Mouse (Mus musculus) neural tube, embryonic 11.5 days (tissue): ENCODE measurements at regions not wholly inside any gene's neighbourhood (a gene's known extent, or its start where the extent isn't known, plus 50 kb on each side); places are given as distances from the start of the nearest gene placed in this dataset.

Experiments used
- ATAC-seq: fragments of 200-750 bp; cut with Nextera tagmentation; 2 replicates; pipeline ENCODE4 v1.8.0; 2017; ENCODE audit warnings: moderate number of reproducible peaks, mild to moderate bottlenecking, moderate TSS enrichment, moderate library complexity; ENCODE audit not compliant: insufficient read depth, low FRiP score, low TSS enrichment
- DNase-seq: peaks from one replicate; pipeline ENCODE4 v3.0.0-alpha.2; 2015; ENCODE audit warnings: low spot score
- H3K27ac ChIP-seq: fragments of 300-500 bp; sonication (generic); 2 replicates; pipeline ENCODE4 v1.5.1; 2014; ENCODE audit warnings: low read depth, mild to moderate bottlenecking, low read length
- H3K27me3 ChIP-seq: fragments of 300-500 bp; sonication (generic); 2 replicates; pipeline ENCODE4 v1.6.1; 2014; ENCODE audit warnings: mild to moderate bottlenecking, low read length, mixed read lengths; ENCODE audit not compliant: control insufficient read depth, insufficient read depth
- H3K36me3 ChIP-seq: fragments of 300-500 bp; sonication (generic); 2 replicates; pipeline ENCODE4 v1.6.1; 2014; ENCODE audit warnings: mild to moderate bottlenecking, low read length, moderate library complexity, mixed read lengths; ENCODE audit not compliant: control insufficient read depth, insufficient read depth
- H3K4me1 ChIP-seq: fragments of 300-500 bp; sonication (generic); 2 replicates; pipeline ENCODE4 v1.6.1; 2014; ENCODE audit warnings: low read length, mixed read lengths; ENCODE audit not compliant: control insufficient read depth, insufficient read depth
- H3K4me2 ChIP-seq: fragments of 300-500 bp; sonication (generic); 2 replicates; pipeline ENCODE4 v1.6.1; 2014; ENCODE audit warnings: low read depth, mild to moderate bottlenecking, moderate library complexity
- H3K4me3 ChIP-seq: fragments of 300-500 bp; sonication (generic); 2 replicates; pipeline ENCODE4 v1.5.1; 2014; ENCODE audit warnings: low read depth, low read length
- H3K9ac ChIP-seq: fragments of 300-500 bp; sonication (generic); 2 replicates; pipeline ENCODE4 v1.6.1; 2014; ENCODE audit warnings: mild to moderate bottlenecking, low read length
- H3K9me3 ChIP-seq: fragments of 300-500 bp; sonication (generic); 2 replicates; pipeline ENCODE4 v1.6.1; 2016; ENCODE audit warnings: low read length; ENCODE audit not compliant: control insufficient read depth
- WGBS: fragments of 180-500 bp; shearing (Covaris S2); extraction: QIAGEN DNeasy Blood & Tissue Kit; methylation state at CpG from one replicate; pipeline ENCODE4 v1.1.7; 2014; 5-methylcytosine and 5-hydroxymethylcytosine counted together

- no peak overlapping the region for H3K9ac ChIP-seq
These were observed 258.4 kb downstream of the Lrriq3 start for GRCm38 (mm10) chr3:155351636-155352035.

GRCm38 (mm10) chr3:155352277-155352802, 259.1 kb downstream of the Lrriq3 start:
- no peak overlapping the region for H3K4me3 ChIP-seq
- no peaks in the 10 kb centered on the region for H3K36me3 ChIP-seq
- ATAC-seq (no peak), DNase-seq (no peak)
- WGBS = 78% methylated on average over 2 of the region's 2 CpGs
- no peak overlapping the region for H3K27ac ChIP-seq
- no peaks in the 10 kb centered on the region for H3K27me3 ChIP-seq
- H3K9ac ChIP-seq = no peak overlapping the region
- H3K4me1 ChIP-seq = no peaks in the 10 kb centered on the region
- no peak overlapping the region for H3K4me2 ChIP-seq
- H3K9me3 ChIP-seq = no peaks in the 10 kb centered on the region

More at GRCm38 (mm10) chr3:155351636-155352035, 258.4 kb downstream of the Lrriq3 start:
- ATAC-seq (no peak), DNase-seq (no peak)
- 80% methylated on average over 2 of the region's 2 CpGs for WGBS
- H3K9me3 ChIP-seq = no peaks in the 10 kb centered on the region
- H3K4me2 ChIP-seq = no peak overlapping the region
- no peak overlapping the region for H3K27ac ChIP-seq
- H3K27me3 ChIP-seq = no peaks in the 10 kb centered on the region
- H3K4me3 ChIP-seq = no peak overlapping the region
- no peaks in the 10 kb centered on the region for H3K36me3 ChIP-seq
- H3K4me1 ChIP-seq = no peaks in the 10 kb centered on the region

DNA sequence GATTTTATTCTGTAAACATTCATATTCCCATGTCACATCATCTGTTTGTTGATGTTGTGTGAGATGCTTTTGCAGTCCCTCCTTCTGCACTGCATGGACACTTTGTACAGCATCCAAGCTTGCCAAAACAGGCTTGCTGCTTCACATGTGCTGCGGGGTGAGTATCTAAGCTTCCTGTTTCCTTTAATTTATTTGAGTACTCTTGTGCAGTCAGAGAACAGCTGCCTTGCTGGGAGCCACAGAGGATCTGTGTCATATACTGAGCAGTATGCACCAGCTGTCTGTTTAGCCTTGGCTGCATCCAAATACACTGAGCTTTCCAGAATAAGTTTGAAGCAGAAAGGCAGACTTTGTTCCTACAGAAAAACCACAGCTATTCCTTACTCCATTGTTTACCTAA, 267.2 kb downstream of the Lrriq3 start:
- Histone ChIP-seq H3K9me3 (no peaks in the 10 kb centered on the region), H3K27ac (no peak overlapping the region), H3K9ac (no peak overlapping the region), H3K4me1 (no peaks in the 10 kb centered on the region), H3K27me3 (no peaks in the 10 kb centered on the region), H3K36me3 (no peaks in the 10 kb centered on the region), H3K4me2 (no peak overlapping the region), H3K4me3 (no peak overlapping the region)
- WGBS = 74% methylated on average over 1 of the region's 1 CpGs
- ATAC-seq (no peak), DNase-seq (no peak)

GRCm38 (mm10) chr3:155370716-155371115, 277.5 kb downstream of the Lrriq3 start:
- ATAC-seq = no peak
- no peaks in the 10 kb centered on the region for H3K9me3 ChIP-seq
- H3K27me3 ChIP-seq = no peaks in the 10 kb centered on the region
- no peak for DNase-seq
- no peaks in the 10 kb centered on the region for H3K4me1 ChIP-seq
- no peak overlapping the region for H3K4me3 ChIP-seq
- no peak overlapping the region for H3K9ac ChIP-seq
- no peak overlapping the region for H3K4me2 ChIP-seq
- H3K36me3 ChIP-seq = no peaks in the 10 kb centered on the region
- no peak overlapping the region for H3K27ac ChIP-seq

DNA sequence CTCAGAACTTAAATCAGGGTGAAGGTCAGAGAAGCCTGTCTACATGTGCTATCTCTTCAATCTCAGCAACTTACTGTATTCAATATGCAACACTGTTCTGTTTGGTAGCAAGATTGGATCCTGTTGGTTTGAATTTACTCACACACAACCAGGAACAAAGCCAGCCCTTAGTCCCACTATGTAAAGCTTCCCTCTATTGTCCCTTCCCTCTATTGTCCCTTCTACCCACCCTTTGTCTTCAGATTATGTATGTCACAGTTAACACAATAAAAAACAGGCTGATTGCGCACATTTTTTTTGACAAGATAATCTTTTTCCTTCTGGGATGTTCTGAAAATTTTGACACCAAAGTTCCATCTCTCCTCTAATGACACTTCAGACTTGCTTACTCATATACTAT, 280.4 kb downstream of the Lrriq3 start:
- ATAC-seq (no peak), DNase-seq (no peak)
- no peaks in the 10 kb centered on the region for H3K36me3 ChIP-seq
- no peak overlapping the region for H3K27ac ChIP-seq
- H3K9me3 ChIP-seq = no peaks in the 10 kb centered on the region
- 79% methylated on average over 1 of the region's 1 CpGs for WGBS
- no peak overlapping the region for H3K4me3 ChIP-seq
- H3K9ac ChIP-seq = no peak overlapping the region
- H3K4me1 ChIP-seq = no peaks in the 10 kb centered on the region
- H3K4me2 ChIP-seq = no peak overlapping the region
- no peaks in the 10 kb centered on the region for H3K27me3 ChIP-seq

DNA sequence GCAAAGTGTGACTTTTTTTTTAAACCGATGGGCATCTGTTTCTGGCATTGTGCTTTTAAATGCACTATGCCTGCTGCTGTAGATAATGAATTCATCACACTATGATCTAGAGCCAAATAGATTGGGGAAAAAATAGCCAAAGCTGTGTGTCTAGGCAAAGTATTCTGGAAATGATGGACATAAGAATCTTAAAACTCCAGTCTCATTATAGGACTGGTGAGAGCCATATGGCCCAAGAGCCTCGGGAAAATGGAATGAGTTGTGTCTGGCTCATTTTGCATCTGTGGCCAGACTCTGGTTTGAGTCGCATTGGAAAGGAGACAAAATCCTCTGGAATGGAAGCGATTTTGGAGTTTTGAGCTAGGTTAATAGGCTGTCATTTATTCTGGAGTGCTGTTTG, 288.7 kb downstream of the Lrriq3 start:
- no peak overlapping the region for H3K9ac ChIP-seq
- DNase-seq (no peak), ATAC-seq (no peak)
- no peaks in the 10 kb centered on the region for H3K27me3 ChIP-seq
- no peak overlapping the region for H3K4me3 ChIP-seq
- H3K36me3 ChIP-seq = no peaks in the 10 kb centered on the region
- 83% methylated on average over 4 of the region's 4 CpGs for WGBS
- no peaks in the 10 kb centered on the region for H3K9me3 ChIP-seq
- no peaks in the 10 kb centered on the region for H3K4me1 ChIP-seq
- no peak overlapping the region for H3K4me2 ChIP-seq
- H3K27ac ChIP-seq = no peak overlapping the region

GRCm38 (mm10) chr3:155382817-155383216, 289.6 kb downstream of the Lrriq3 start:
- ATAC-seq (no peak), DNase-seq (no peak)
- Histone ChIP-seq H3K27me3 (no peaks in the 10 kb centered on the region), H3K9ac (no peak overlapping the region), H3K4me3 (no peak overlapping the region), H3K4me2 (no peak overlapping the region), H3K36me3 (no peaks in the 10 kb centered on the region), H3K4me1 (no peaks in the 10 kb centered on the region), H3K27ac (no peak overlapping the region), H3K9me3 (no peaks in the 10 kb centered on the region)
- WGBS = 90% methylated on average over 2 of the region's 2 CpGs

- DNase-seq (no peak), ATAC-seq (no peak)
- H3K4me2 ChIP-seq = no peak overlapping the region
- no peaks in the 10 kb centered on the region for H3K9me3 ChIP-seq
- H3K27ac ChIP-seq = no peak overlapping the region
- H3K27me3 ChIP-seq = no peaks in the 10 kb centered on the region
- no peak overlapping the region for H3K4me3 ChIP-seq
- 86% methylated on average over 5 of the region's 5 CpGs for WGBS
- H3K4me1 ChIP-seq = no peaks in the 10 kb centered on the region
- H3K36me3 ChIP-seq = no peaks in the 10 kb centered on the region
- H3K9ac ChIP-seq = no peak overlapping the region
These were observed 297.4 kb downstream of the Lrriq3 start for GRCm38 (mm10) chr3:155390666-155391065.

GRCm38 (mm10) chr3:155396134-155396533, 302.9 kb downstream of the Lrriq3 start:
- DNase-seq = no peak
- no peak overlapping the region for H3K27ac ChIP-seq

More at GRCm38 (mm10) chr3:155396134-155396533, 302.9 kb downstream of the Lrriq3 start:
- H3K4me2 ChIP-seq = no peak overlapping the region
- H3K9me3 ChIP-seq = no peaks in the 10 kb centered on the region
- ATAC-seq = no peak
- no peak overlapping the region for H3K9ac ChIP-seq
- H3K4me3 ChIP-seq = no peak overlapping the region
- no peaks in the 10 kb centered on the region for H3K4me1 ChIP-seq
- no peaks in the 10 kb centered on the region for H3K36me3 ChIP-seq
- WGBS = 83% methylated on average over 2 of the region's 2 CpGs
- no peaks in the 10 kb centered on the region for H3K27me3 ChIP-seq
